Mouse (Mus musculus) adrenal gland, postnatal 36 days (tissue): ENCODE data around the gene Gnb1l. TPM values are rescaled to one million over a fixed set of nuclear protein-coding genes. Genes with fewer than 3 reads are reported as not detected.

Experiments
- DNase-seq, 2 experiments: peaks; one replicate each; pipeline ENCODE4 v3.0.0; 2021; ENCODE audit warnings: mixed read lengths in 1 of 2
- total RNA-seq, 2 experiments: library from RNA; stranded (reverse); gene quantifications; 2 replicates each; pipeline ENCODE4 v1.2.3; 2021

Gene Gnb1l
- total RNA-seq, 2 experiments from 2014 or later, result 4.9 to 5.9 TPM

- no peak for DNase-seq
These were observed 88.5 kb downstream of the Gnb1l start for GRCm38 (mm10) chr16:18586906-18587546.

- no peak for DNase-seq
These were observed 89.6 kb downstream of the Gnb1l start for GRCm38 (mm10) chr16:18587847-18588737.

GRCm38 (mm10) chr16:18588738-18589055 is 90.2 kb downstream of the Gnb1l start:
- DNase-seq, result no peak

- DNase-seq, result no peak
These were observed 90.6 kb downstream of the Gnb1l start for GRCm38 (mm10) chr16:18589080-18589621.

- no peak for DNase-seq
These were observed 91.6 kb downstream of the Gnb1l start, which contains the start of gene Tbx1 for GRCm38 (mm10) chr16:18589804-18590790. Gene Tbx1 (minus strand): TSS chr16:18590671.

GRCm38 (mm10) chr16:18591047-18592018 is 92.8 kb downstream of the Gnb1l start:
- DNase-seq, result peak in 1 of 2 experiments; percentile 43

GRCm38 (mm10) chr16:18593930-18594329 is 95.4 kb downstream of the Gnb1l start:
- no peak for DNase-seq

GRCm38 (mm10) chr16:18596255-18596654 is 97.7 kb downstream of the Gnb1l start:
- DNase-seq, result no peak

GRCm38 (mm10) chr16:18598006-18598405 is 99.5 kb downstream of the Gnb1l start:
- DNase-seq, result no peak

GRCm38 (mm10) chr16:18601447-18601846 is 102.9 kb downstream of the Gnb1l start:
- no peak for DNase-seq

GRCm38 (mm10) chr16:18604267-18604701 is 105.8 kb downstream of the Gnb1l start:
- no peak for DNase-seq

- DNase-seq, result no peak
These were observed 107.2 kb downstream of the Gnb1l start for GRCm38 (mm10) chr16:18605705-18606104.

- peak in 1 of 2 experiments; percentile 34 for DNase-seq
These were observed 109.7 kb downstream of the Gnb1l start for GRCm38 (mm10) chr16:18608226-18608625.

- no peak for DNase-seq
These were observed 110.6 kb downstream of the Gnb1l start for GRCm38 (mm10) chr16:18609099-18609498.

- no peak for DNase-seq
These were observed 113.2 kb downstream of the Gnb1l start for GRCm38 (mm10) chr16:18611752-18612151.

GRCm38 (mm10) chr16:18613301-18613700 is 114.8 kb downstream of the Gnb1l start:
- DNase-seq, result no peak
